In the genomic region with DNA sequence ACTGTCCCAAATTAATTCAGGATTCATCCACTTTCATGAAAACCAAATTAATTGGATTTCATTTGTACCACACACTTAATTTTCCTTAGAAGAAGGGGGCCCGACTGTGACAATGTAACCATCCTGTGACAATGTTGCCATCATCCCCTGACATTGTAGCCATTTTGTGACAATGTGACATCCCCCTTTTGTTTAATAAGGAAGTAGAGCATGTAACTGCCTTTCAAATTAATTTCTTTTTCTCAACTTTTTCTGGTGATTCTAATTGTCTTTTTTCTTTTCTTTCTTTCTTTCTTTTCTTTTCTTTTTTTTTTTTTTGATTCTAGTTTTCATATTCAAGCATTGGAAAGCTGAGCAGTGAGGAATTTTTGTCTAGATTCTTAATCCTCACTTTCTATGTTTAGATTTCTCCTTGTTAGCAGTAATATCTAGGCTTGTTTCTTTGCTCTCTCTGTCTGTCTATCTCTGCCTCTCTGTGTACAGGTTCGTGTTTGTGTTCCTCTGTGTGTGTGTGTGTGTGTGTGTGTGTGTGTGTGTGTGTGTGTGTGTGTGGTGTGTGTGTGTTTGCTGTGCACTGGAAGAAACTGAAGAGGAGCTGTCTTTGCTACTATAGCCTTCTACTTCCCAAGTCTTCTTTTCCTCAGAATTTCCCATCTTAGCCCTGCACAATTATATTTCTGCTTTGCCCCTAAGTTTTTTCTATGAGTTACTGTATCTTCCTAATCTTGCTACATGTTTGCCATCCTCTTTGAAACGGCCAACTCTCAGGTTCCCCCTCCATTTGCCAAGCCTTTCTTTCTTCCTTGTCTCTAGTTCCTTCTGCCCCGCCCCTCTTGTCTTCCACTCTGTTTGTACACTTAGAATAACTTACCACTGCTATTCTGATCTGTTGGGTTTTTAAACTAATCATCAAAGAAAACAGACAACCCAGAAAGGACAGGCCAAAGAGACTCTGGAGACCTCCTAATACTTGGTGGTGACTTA, we compare ENCODE assay signal across 25 mouse cellular contexts. TPM values are rescaled to one million over a fixed set of nuclear protein-coding genes. Genes with fewer than 3 reads are reported as not detected.
DNase-seq lines count a peak whose midpoint lies in the region; ATAC-seq and TF ChIP-seq lines count a peak whose summit lies in the region.
"Had no signal": no experiment of that assay in that cellular context is flagged by ENCODE, and none has a peak within 500 bp of the region (broad histone marks: within the 10 kb centered on the region; RNA-seq: fewer than 3 reads in every experiment).

No protein-coding gene starts in this region.

- H3K4me3 ChIP-seq in liver, postnatal 0 days (ENCODE audit: low read depth, low read length) = no peak overlapping the region
- H3K4me3 ChIP-seq in liver, embryonic 12.5 days = no peak overlapping the region
- H3K4me3 ChIP-seq in MEL (ENCODE audit: control insufficient read depth in 1 of 2, insufficient read depth in 1 of 2, low read depth in 2 of 2, low read length in 2 of 2) = peak overlapping the region; percentile 25 to 64
- H3K4me3 ChIP-seq in stomach, embryonic 14.5 days (ENCODE audit: low read depth, low read length) = no peak overlapping the region
- H3K4me3 ChIP-seq: heart, embryonic 12.5 days; limb, embryonic 10.5 days; midbrain, embryonic 12.5 days; neural tube, embryonic 15.5 days had no signal

- peak overlapping the region; percentile 38 for H3K4me2 ChIP-seq in liver, postnatal 0 days (ENCODE audit: low read depth, low read length)
- H3K4me2 ChIP-seq in liver, embryonic 12.5 days = no peak overlapping the region
- H3K4me2 ChIP-seq in stomach, embryonic 14.5 days (replicated peaks; ENCODE audit: low read depth, low read length) = peak overlapping the region; percentile 31
- H3K4me2 ChIP-seq: heart, embryonic 12.5 days; midbrain, embryonic 12.5 days; neural tube, embryonic 15.5 days had no signal

- TF ChIP-seq POLR2A in MEL (IDR thresholded peaks at IDR 0.05; ENCODE audit: control insufficient read depth in 1 of 2, insufficient read depth in 1 of 2, low read depth in 1 of 2, low read length in 2 of 2, poor library complexity in 1 of 2) = 0 out of 4 replicates have a peak, but pooled peaks of 1 of the 2 experiments have one; percentile 23

- no peaks in the 10 kb centered on the region for H3K9me3 ChIP-seq in liver, postnatal 0 days (ENCODE audit: low read length)
- no peaks in the 10 kb centered on the region for H3K9me3 ChIP-seq in liver, embryonic 12.5 days (replicated peaks)
- no peaks in the 10 kb centered on the region for H3K9me3 ChIP-seq in MEL (replicated peaks; ENCODE audit: insufficient read depth, low read length)
- H3K9me3 ChIP-seq in stomach, embryonic 14.5 days (ENCODE audit: control insufficient read depth, low read depth, low read length) = no peaks in the 10 kb centered on the region
- H3K9me3 ChIP-seq: embryonic facial prominence, embryonic 15.5 days; heart, embryonic 12.5 days; limb, embryonic 10.5 days; midbrain, embryonic 12.5 days; neural tube, embryonic 15.5 days had no signal

- no peak for DNase-seq in liver, postnatal 0 days
- peak; percentile 64 for DNase-seq in A20 (ENCODE audit: low read depth, low spot score)
- peak; percentile 71 for DNase-seq in MEL (ENCODE audit: low read depth, low spot score)
- DNase-seq in ovary, adult 18-20 months (ENCODE audit: low spot score) = no peak
- DNase-seq in cerebellum, postnatal 10 days = no peak
- DNase-seq: adrenal gland, postnatal 14 days; cerebellum, adult 8-10 months; gastrocnemius, postnatal 14 days; heart, adult 18-20 months; heart, postnatal 10 days; kidney, adult 2 months; kidney, postnatal 14 days; thymus, postnatal 36 days had no signal

- H3K27me3 ChIP-seq in liver, postnatal 0 days (ENCODE audit: insufficient read depth, low read length) = no peaks in the 10 kb centered on the region
- no peaks in the 10 kb centered on the region; the same call in 1 of the 2 replicates for H3K27me3 ChIP-seq in liver, embryonic 12.5 days (replicated peaks)
- peaks cover 6 to 11% of the 10 kb centered on the region in 2 experiments; a peak in 3 of 4 replicates for H3K27me3 ChIP-seq in MEL (ENCODE audit: control insufficient read depth in 1 of 2, insufficient read depth in 2 of 2, low read length in 2 of 2)
- H3K27me3 ChIP-seq in stomach, embryonic 14.5 days (ENCODE audit: control insufficient read depth, insufficient read depth, low read length) = no peaks in the 10 kb centered on the region
- H3K27me3 ChIP-seq: embryonic facial prominence, embryonic 15.5 days had no signal

- no peaks in the 10 kb centered on the region for H3K4me1 ChIP-seq in liver, postnatal 0 days (ENCODE audit: insufficient read depth)
- peaks cover 17% of the 10 kb centered on the region for H3K4me1 ChIP-seq in liver, embryonic 12.5 days
- H3K4me1 ChIP-seq in MEL (ENCODE audit: control insufficient read depth in 1 of 2, insufficient read depth in 2 of 2, low read length in 2 of 2) = peaks cover 3 to 7% of the 10 kb centered on the region in 2 experiments; a peak in 3 of 4 replicates
- no peaks in the 10 kb centered on the region for H3K4me1 ChIP-seq in stomach, embryonic 14.5 days (ENCODE audit: control insufficient read depth, insufficient read depth, low read length)
- H3K4me1 ChIP-seq: embryonic facial prominence, embryonic 15.5 days; heart, embryonic 12.5 days; limb, embryonic 10.5 days had no signal

- peaks cover 18% of the 10 kb centered on the region for H3K79me2 ChIP-seq in MEL (ENCODE audit: control insufficient read depth, insufficient read depth, low read length, poor library complexity)

- WGBS in liver, postnatal 0 days (ENCODE audit: insufficient replicate concordance) = 39% methylated on average over 4 of the region's 4 CpGs
- 43% methylated on average over 4 of the region's 4 CpGs for WGBS in liver, embryonic 12.5 days (ENCODE audit: insufficient replicate concordance)
- 54% methylated on average over 4 of the region's 4 CpGs for WGBS in stomach, embryonic 14.5 days

- no peak for TF ChIP-seq CTCF in liver, postnatal 0 days (IDR thresholded peaks at IDR 0.05; ENCODE audit: low read depth)
- no peak for TF ChIP-seq CTCF in MEL (IDR thresholded peaks at IDR 0.05 in 2 of 3, conservative IDR thresholded peaks at IDR 0.05 in 1 of 3; ENCODE audit: control insufficient read depth in 1 of 3, insufficient read depth in 1 of 3, low read depth in 2 of 3, low read length in 3 of 3, poor library complexity in 1 of 3, severe bottlenecking in 1 of 3)

- H3K9ac ChIP-seq in liver, postnatal 0 days (replicated peaks) = no peak overlapping the region
- H3K9ac ChIP-seq in liver, embryonic 12.5 days = no peak overlapping the region
- peak overlapping the region; percentile 64 for H3K9ac ChIP-seq in MEL (ENCODE audit: control insufficient read depth, low read depth, low read length, poor library complexity, severe bottlenecking)
- H3K9ac ChIP-seq in stomach, embryonic 14.5 days (replicated peaks; ENCODE audit: low read depth, low read length) = no peak overlapping the region
- H3K9ac ChIP-seq: embryonic facial prominence, embryonic 15.5 days; heart, embryonic 12.5 days; midbrain, embryonic 12.5 days; neural tube, embryonic 15.5 days had no signal

- H3K27ac ChIP-seq in liver, postnatal 0 days (ENCODE audit: low read depth) = no peak overlapping the region
- no peak overlapping the region for H3K27ac ChIP-seq in liver, embryonic 12.5 days
- peak overlapping the region; percentile 77 for H3K27ac ChIP-seq in MEL (ENCODE audit: control insufficient read depth, low read depth, low read length)
- H3K27ac ChIP-seq in stomach, embryonic 14.5 days (ENCODE audit: low read length) = no peak overlapping the region
- H3K27ac ChIP-seq: embryonic facial prominence, embryonic 15.5 days; hindbrain, postnatal 0 days; limb, embryonic 10.5 days; midbrain, embryonic 12.5 days; neural tube, embryonic 15.5 days had no signal

- no peak for ATAC-seq in liver, postnatal 0 days
- no peak for ATAC-seq in liver, embryonic 12.5 days
- no peak for ATAC-seq in stomach, embryonic 14.5 days (ENCODE audit: insufficient number of reproducible peaks, insufficient read depth, low FRiP score, low read depth)
- ATAC-seq: forebrain, embryonic 16.5 days; hindbrain, postnatal 0 days had no signal

- no peaks in the 10 kb centered on the region for H3K36me3 ChIP-seq in liver, postnatal 0 days (replicated peaks; ENCODE audit: insufficient read depth, low read length)
- no peaks in the 10 kb centered on the region for H3K36me3 ChIP-seq in liver, embryonic 12.5 days
- peaks cover 0 to 16% of the 10 kb centered on the region in 2 experiments; a peak in 2 of 4 replicates for H3K36me3 ChIP-seq in MEL (ENCODE audit: control insufficient read depth in 1 of 2, insufficient read depth in 2 of 2, low read length in 2 of 2)
- no peaks in the 10 kb centered on the region for H3K36me3 ChIP-seq in stomach, embryonic 14.5 days (ENCODE audit: control insufficient read depth, insufficient read depth, low read length)
- H3K36me3 ChIP-seq: embryonic facial prominence, embryonic 15.5 days; heart, embryonic 12.5 days; limb, embryonic 10.5 days; midbrain, embryonic 12.5 days; neural tube, embryonic 15.5 days had no signal

- no peak for TF ChIP-seq EP300 in liver, postnatal 0 days (IDR thresholded peaks at IDR 0.05; ENCODE audit: low read depth)
- TF ChIP-seq EP300 in MEL (IDR thresholded peaks at IDR 0.05; ENCODE audit: low read depth in 1 of 2, low read length in 2 of 2) = 0 out of 4 replicates have a peak, but pooled peaks of 1 of the 2 experiments have one; percentile 4

- TF ChIP-seq RAD21 in MEL (IDR thresholded peaks at IDR 0.05; ENCODE audit: low read depth, low read length) = no peak; the same call in 1 of the 2 replicates

TF ChIP-seq in MEL, 35 proteins besides CTCF, POLR2A, EP300 and RAD21 (continues in another document):
- TF ChIP-seq MAZ (IDR thresholded peaks at IDR 0.05; ENCODE audit: low read depth, low read length) (peak; percentile 50; the same call in 1 of the 2 replicates), ETS1 (IDR thresholded peaks at IDR 0.05; ENCODE audit: low read depth, low read length) (no peak), GABPA (IDR thresholded peaks at IDR 0.05; ENCODE audit: low read depth, low read length) (no peak)

RNA-seq across cellular contexts. Expression of a gene that starts 4.9 kb away (rescaled TPM):
- 4.2 and 5.8 TPM in 2 replicates for polyA plus RNA-seq in liver, postnatal 0 days (2015; fragmentation: Nextera tagmentation; extraction: Ambion mirVana)
- 5.3 and 6.9 TPM in 2 replicates for polyA plus RNA-seq in liver, embryonic 12.5 days (2016; fragmentation: Nextera tagmentation; extraction: Ambion mirVana)
- total RNA-seq in MEL (2012; rRNA removed) = 12.9 and 17.3 TPM in 2 replicates
- 10 to 100 TPM in 1 of 2 experiments, not detected in 1; 14.6 TPM for polyA plus RNA-seq in MEL (2012; ENCODE audit: insufficient read depth in 1 of 2, insufficient read length in 2 of 2, low read depth in 1 of 2, low replicate concordance in 2 of 2, missing spikeins in 1 of 2)
- 19.7 and 20.2 TPM in 2 replicates for polyA plus RNA-seq in stomach, embryonic 14.5 days (2014; fragmentation: Nextera tagmentation; extraction: Ambion mirVana)
- polyA plus RNA-seq: C2C12 had no signal

RNA-seq across cellular contexts. Expression of a gene that starts 50.4 kb away (rescaled TPM):
- polyA plus RNA-seq in liver, postnatal 0 days (2015; fragmentation: Nextera tagmentation; extraction: Ambion mirVana) = 0.04 TPM in 1 of 2 replicates, not detected in the other
- 0.02 and 0.05 TPM in 2 replicates for polyA plus RNA-seq in liver, embryonic 12.5 days (2016; fragmentation: Nextera tagmentation; extraction: Ambion mirVana)
- not detected in 2 replicates for total RNA-seq in MEL (2012; rRNA removed)
- under 1 TPM in 1 of 2 experiments, not detected in 1; 0.03 TPM for polyA plus RNA-seq in MEL (2012; ENCODE audit: insufficient read depth in 1 of 2, insufficient read length in 2 of 2, low read depth in 1 of 2, low replicate concordance in 2 of 2, missing spikeins in 1 of 2)
- 0.21 and 0.41 TPM in 2 replicates for polyA plus RNA-seq in stomach, embryonic 14.5 days (2014; fragmentation: Nextera tagmentation; extraction: Ambion mirVana)
- total RNA-seq: adrenal gland, postnatal 14 days; common myeloid progenitor, adult 5-6 weeks; gastrocnemius, postnatal 14 days; heart, adult 18-20 months; megakaryocyte progenitor cell, adult 5-6 weeks had no signal

Comparison
In these comparisons a context has a peak if more than half of its experiments do, and no peak if none do; other contexts are left out.
1. DNase-seq: peak in A20 (single experiment) and MEL (single experiment); none in liver, postnatal 0 days (single experiment), ovary, adult 18-20 months (single experiment) and cerebellum, postnatal 10 days (0 of 2).
2. H3K4me3 ChIP-seq: peak in MEL (2 of 2); none in liver, postnatal 0 days (single experiment), liver, embryonic 12.5 days (single experiment) and stomach, embryonic 14.5 days (single experiment).